Mouse (Mus musculus): ENCODE results near the gene Nup35.

Gene Nup35

GRCm38 (mm10) chr2:80616854-80617737 is at the start of gene Nup35, which contains the start of gene Dusp19:
Gene Nup35 (plus strand): TSS chr2:80617236.
Gene Dusp19 (plus strand): TSS chr2:80617045.
- peak; percentile 94 for DNase-seq (ENCODE audit: low read depth, low spot score)

GRCm38 (mm10) chr2:80567411-80567810 is 49.6 kb upstream of the Nup35 start:
- DNase-seq (ENCODE audit: low read depth, low spot score): no peak

- DNase-seq (ENCODE audit: low read depth, low spot score): no peak
Observed at GRCm38 (mm10) chr2:80570656-80571055, 46.4 kb upstream of the Nup35 start.

- DNase-seq (ENCODE audit: low read depth, low spot score): no peak
Observed at GRCm38 (mm10) chr2:80577286-80577685, 39.8 kb upstream of the Nup35 start.

- DNase-seq (ENCODE audit: low read depth, low spot score): no peak
Observed at GRCm38 (mm10) chr2:80579253-80579891, 37.7 kb upstream of the Nup35 start.

GRCm38 (mm10) chr2:80580311-80580961 is 36.6 kb upstream of the Nup35 start:
- DNase-seq (ENCODE audit: low read depth, low spot score): no peak

GRCm38 (mm10) chr2:80581043-80581711 is 35.9 kb upstream of the Nup35 start, which contains the start of gene Nckap1:
Gene Nckap1 (minus strand): TSS chr2:80581380.
- no peak for DNase-seq (ENCODE audit: low read depth, low spot score)

GRCm38 (mm10) chr2:80582356-80582755 is 34.7 kb upstream of the Nup35 start:
- DNase-seq (ENCODE audit: low read depth, low spot score): no peak

GRCm38 (mm10) chr2:80594215-80594918 is 22.7 kb upstream of the Nup35 start:
- DNase-seq (ENCODE audit: low read depth, low spot score): peak; percentile 88

GRCm38 (mm10) chr2:80596960-80597359 is 20.1 kb upstream of the Nup35 start:
- DNase-seq (ENCODE audit: low read depth, low spot score): no peak

GRCm38 (mm10) chr2:80599850-80600249 is 17.2 kb upstream of the Nup35 start:
- DNase-seq (ENCODE audit: low read depth, low spot score): no peak

- no peak for DNase-seq (ENCODE audit: low read depth, low spot score)
Observed at GRCm38 (mm10) chr2:80600611-80601010, 16.4 kb upstream of the Nup35 start.

- DNase-seq (ENCODE audit: low read depth, low spot score): no peak
Observed at GRCm38 (mm10) chr2:80602756-80603155, 14.3 kb upstream of the Nup35 start.

- no peak for DNase-seq (ENCODE audit: low read depth, low spot score)
Observed at GRCm38 (mm10) chr2:80603771-80604426, 13.1 kb upstream of the Nup35 start.

- DNase-seq (ENCODE audit: low read depth, low spot score): no peak
Observed at GRCm38 (mm10) chr2:80612286-80612685, 4.8 kb upstream of the Nup35 start.

GRCm38 (mm10) chr2:80612796-80613195 is 4.2 kb upstream of the Nup35 start:
- peak; percentile 68 for DNase-seq (ENCODE audit: low read depth, low spot score)

GRCm38 (mm10) chr2:80618991-80619390 is 2.0 kb downstream of the Nup35 start:
- no peak for DNase-seq (ENCODE audit: low read depth, low spot score)

- DNase-seq (ENCODE audit: low read depth, low spot score): no peak
Observed at GRCm38 (mm10) chr2:80621921-80622320, 4.9 kb downstream of the Nup35 start.

- no peak for DNase-seq (ENCODE audit: low read depth, low spot score)
Observed at GRCm38 (mm10) chr2:80624523-80624922, 7.5 kb downstream of the Nup35 start.

- peak; percentile 45 for DNase-seq (ENCODE audit: low read depth, low spot score)
Observed at GRCm38 (mm10) chr2:80632336-80633026, 15.4 kb downstream of the Nup35 start.
